Mouse (Mus musculus) liver, embryonic 12.5 days (tissue): ENCODE data around the gene Mrpl43. TPM values are rescaled to one million over a fixed set of nuclear protein-coding genes. Genes with fewer than 3 reads are reported as not detected.

Experiments used
- ATAC-seq: fragments of 200-750 bp; cut with Nextera tagmentation; 2 replicates; pipeline ENCODE4 v1.8.0; 2017; ENCODE audit warnings: moderate number of reproducible peaks, mild to moderate bottlenecking, moderate library complexity
- H3K27ac ChIP-seq: fragments of 300-500 bp; sonication (generic); 2 replicates; pipeline ENCODE4 v1.5.1; 2016; ENCODE audit warnings: mild to moderate bottlenecking
- H3K27me3 ChIP-seq: fragments of 300-500 bp; sonication (generic); replicated peaks from 2 replicates; pipeline ENCODE4 v1.6.1; 2016; ENCODE audit warnings: mild to moderate bottlenecking, moderate library complexity
- H3K36me3 ChIP-seq: fragments of 300-500 bp; sonication (generic); 2 replicates; pipeline ENCODE4 v1.6.1; 2016; ENCODE audit warnings: mild to moderate bottlenecking, moderate library complexity
- H3K4me1 ChIP-seq: fragments of 300-500 bp; sonication (generic); 2 replicates; pipeline ENCODE4 v1.6.1; 2016
- H3K4me2 ChIP-seq: fragments of 300-500 bp; sonication (generic); 2 replicates; pipeline ENCODE4 v1.6.1; 2016; ENCODE audit warnings: mild to moderate bottlenecking, moderate library complexity
- H3K4me3 ChIP-seq: fragments of 300-500 bp; sonication (generic); 2 replicates; pipeline ENCODE4 v1.5.1; 2016; ENCODE audit warnings: mild to moderate bottlenecking, moderate library complexity
- H3K9ac ChIP-seq: fragments of 300-500 bp; sonication (generic); 2 replicates; pipeline ENCODE4 v1.6.1; 2016; ENCODE audit warnings: mild to moderate bottlenecking, moderate library complexity
- H3K9me3 ChIP-seq: fragments of 300-500 bp; sonication (generic); replicated peaks from 2 replicates; pipeline ENCODE4 v1.6.1; 2016; ENCODE audit warnings: mild to moderate bottlenecking, moderate library complexity
- WGBS: fragments of 180-500 bp; shearing (Covaris S2); methylation state at CpG from one replicate; pipeline ENCODE4 v1.1.7; 2016; ENCODE audit not compliant: insufficient replicate concordance; 5-methylcytosine and 5-hydroxymethylcytosine counted together
- polyA plus RNA-seq: library from polyadenylated mRNA; unstranded; fragments of >200 nt; fragmentation: Nextera tagmentation; extraction: Ambion mirVana; gene quantifications from 2 replicates; pipeline ENCODE4 v1.2.1, GENCODE M21; 2016

Gene Mrpl43
- polyA plus RNA-seq, 1 experiment from 2014 or later: 47.6 TPM

GRCm38 (mm10) chr19:45014981-45015402 lies 8.8 kb upstream of the Mrpl43 start:
- WGBS: 3% methylated on average over 25 of the region's 25 CpGs
- Histone ChIP-seq H3K36me3 (peaks cover 26% of the 10 kb centered on the region), H3K27me3 (peaks cover 3% of the 10 kb centered on the region; the same call in 1 of the 2 replicates), H3K27ac (peak overlapping the region; percentile 79), H3K4me1 (peaks cover 69% of the 10 kb centered on the region), H3K4me3 (peak overlapping the region; percentile 66), H3K9me3 (no peaks in the 10 kb centered on the region), H3K4me2 (peak overlapping the region; percentile 93), H3K9ac (peak overlapping the region; percentile 70)
- ATAC-seq: peak; percentile 10

DNA sequence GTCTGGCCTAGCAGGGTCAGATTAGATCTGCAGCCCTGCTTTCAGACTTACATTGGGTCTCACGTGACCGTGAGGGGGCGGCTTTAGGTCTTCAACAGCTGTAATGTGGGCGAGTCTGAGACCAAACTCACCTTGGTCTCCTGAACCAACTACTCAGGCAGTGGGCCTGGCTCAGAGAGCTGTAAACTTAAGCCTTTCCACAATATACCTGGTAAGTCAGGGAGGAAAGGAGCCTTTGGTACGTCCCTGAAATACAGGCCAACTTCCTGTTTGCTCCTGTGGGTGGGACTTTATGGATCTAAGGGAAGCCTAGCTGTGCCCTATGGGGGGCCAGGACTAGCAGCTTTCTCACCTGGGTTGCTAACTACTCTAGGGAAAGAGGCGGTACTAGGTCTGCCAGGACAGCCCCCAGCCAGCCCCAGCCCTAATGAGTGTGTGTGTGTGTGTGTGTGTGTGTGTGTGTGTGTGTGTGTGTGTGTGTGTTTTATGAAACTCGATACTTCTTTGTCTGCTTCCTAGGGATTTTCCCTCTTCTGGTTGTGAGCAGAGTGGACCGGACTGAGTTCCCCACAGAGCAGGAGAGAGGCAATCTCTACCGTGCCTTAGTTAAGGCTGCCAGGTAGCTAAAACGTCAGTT lies 8.2 kb upstream of the Mrpl43 start, which contains the start of gene Lzts2:
TSS of gene Lzts2 (plus strand) at position 80 of the 637 bp plus-strand sequence.
- no peaks in the 10 kb centered on the region for H3K9me3 ChIP-seq
- H3K4me3 ChIP-seq: peak within 1 kb of the TSS; percentile 66
- peaks cover 64% of the 10 kb centered on the region for H3K4me1 ChIP-seq
- peak; percentile 11 for ATAC-seq
- H3K27me3 ChIP-seq: peaks cover 3% of the 10 kb centered on the region; the same call in 1 of the 2 replicates
- H3K4me2 ChIP-seq: peak within 1 kb of the TSS; percentile 93
- WGBS: 8% methylated on average over 10 of the region's 10 CpGs
- H3K36me3 ChIP-seq: peaks cover 31% of the 10 kb centered on the region
- peak within 1 kb of the TSS; percentile 70 for H3K9ac ChIP-seq
- peak within 1 kb of the TSS; percentile 79 for H3K27ac ChIP-seq

DNA sequence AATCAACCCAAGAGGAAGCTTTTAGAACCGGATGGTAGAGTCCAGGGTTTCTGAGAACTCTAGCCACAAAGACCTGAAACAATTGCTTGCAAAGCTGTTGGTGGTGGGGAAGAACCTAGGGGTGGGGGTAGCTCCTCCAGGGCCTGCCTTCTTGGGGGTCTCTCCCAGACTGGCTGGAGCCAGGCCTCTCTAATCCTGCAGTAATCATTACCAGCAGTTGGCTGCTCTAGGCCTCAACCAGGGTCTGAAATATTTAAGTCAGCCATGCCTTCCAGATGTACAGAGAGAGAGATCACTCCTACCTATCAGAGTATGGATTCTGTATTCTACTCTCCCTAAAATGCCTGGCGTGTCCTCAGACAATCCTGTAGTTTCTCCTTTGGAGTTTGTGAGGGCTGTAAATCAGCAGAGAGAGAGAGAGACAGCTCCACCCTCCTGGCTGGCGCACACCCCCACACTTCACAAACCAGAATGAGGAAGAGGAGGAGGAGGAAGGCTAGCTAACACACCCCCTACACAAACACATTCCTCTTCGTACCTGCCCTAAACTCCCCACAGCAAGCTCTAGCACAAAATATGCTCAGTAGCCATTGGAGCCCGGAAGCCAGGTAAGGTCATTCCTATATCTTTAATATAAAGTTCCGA lies 7.5 kb upstream of the Mrpl43 start:
- peaks cover 62% of the 10 kb centered on the region for H3K4me1 ChIP-seq
- no peaks in the 10 kb centered on the region for H3K9me3 ChIP-seq
- no peak for ATAC-seq
- peaks cover 37% of the 10 kb centered on the region for H3K36me3 ChIP-seq
- WGBS: 41% methylated on average over 6 of the region's 6 CpGs
- no peak overlapping the region for H3K4me3 ChIP-seq
- peak overlapping the region; percentile 79 for H3K27ac ChIP-seq
- H3K4me2 ChIP-seq: peak overlapping the region; percentile 93; the same call in 1 of the 2 replicates
- no peak overlapping the region for H3K9ac ChIP-seq
- H3K27me3 ChIP-seq: peaks cover 3% of the 10 kb centered on the region; the same call in 1 of the 2 replicates

DNA sequence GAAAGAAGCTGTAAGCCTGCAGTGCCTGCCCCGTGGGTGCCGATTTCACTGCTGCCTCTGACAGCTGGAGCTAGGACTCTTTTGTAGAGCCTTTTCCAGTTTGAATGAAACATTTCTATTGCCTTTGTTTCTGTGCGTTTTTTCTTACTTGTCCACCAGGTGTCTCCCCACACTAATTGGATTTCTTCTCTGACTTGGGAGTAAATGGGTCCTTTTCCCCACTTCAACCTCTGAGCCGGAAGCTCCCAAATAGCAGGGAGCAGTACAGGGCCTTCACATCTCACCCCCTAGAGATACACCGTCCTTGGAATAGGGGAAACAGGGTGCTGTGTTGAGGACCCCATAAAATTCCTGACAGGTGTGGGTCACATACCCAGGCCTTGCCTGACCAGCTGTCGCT lies 6.4 kb upstream of the Mrpl43 start:
- no peak overlapping the region for H3K27ac ChIP-seq
- no peak overlapping the region for H3K4me2 ChIP-seq
- peaks cover 3% of the 10 kb centered on the region; the same call in 1 of the 2 replicates for H3K27me3 ChIP-seq
- H3K36me3 ChIP-seq: peaks cover 48% of the 10 kb centered on the region
- H3K9me3 ChIP-seq: no peaks in the 10 kb centered on the region
- no peak overlapping the region for H3K4me3 ChIP-seq
- ATAC-seq: no peak
- 58% methylated on average over 6 of the region's 6 CpGs for WGBS
- H3K4me1 ChIP-seq: peaks cover 62% of the 10 kb centered on the region
- H3K9ac ChIP-seq: no peak overlapping the region

DNA sequence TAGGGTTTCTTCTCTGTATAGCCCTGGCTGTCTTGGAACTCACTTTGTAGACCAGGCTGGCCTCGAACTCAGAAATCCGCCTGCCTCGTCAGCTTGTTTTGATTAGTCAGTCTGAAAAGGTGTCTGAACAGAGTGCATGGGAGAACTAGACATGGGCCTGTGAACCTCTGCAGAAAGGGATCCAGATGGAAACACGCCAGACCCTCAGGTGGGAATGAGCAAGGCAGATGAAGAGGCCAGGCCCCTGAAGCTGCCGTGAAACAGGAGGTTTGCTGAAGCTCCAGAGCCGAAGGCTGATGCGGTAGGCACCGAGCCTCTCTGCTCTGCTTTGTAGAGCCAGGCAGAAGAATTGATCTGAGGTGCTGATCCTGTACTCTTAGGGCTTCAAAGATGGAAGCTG lies 6.0 kb upstream of the Mrpl43 start:
- Histone ChIP-seq H3K9me3 (no peaks in the 10 kb centered on the region), H3K4me3 (no peak overlapping the region), H3K4me1 (peaks cover 62% of the 10 kb centered on the region), H3K9ac (no peak overlapping the region), H3K27ac (no peak overlapping the region), H3K4me2 (no peak overlapping the region), H3K27me3 (peaks cover 1% of the 10 kb centered on the region; the same call in 1 of the 2 replicates), H3K36me3 (peaks cover 48% of the 10 kb centered on the region)
- no peak for ATAC-seq
- 82% methylated on average over 8 of the region's 8 CpGs for WGBS

- Histone ChIP-seq H3K4me2 (no peak overlapping the region), H3K9ac (no peak overlapping the region), H3K9me3 (no peaks in the 10 kb centered on the region), H3K27me3 (no peaks in the 10 kb centered on the region), H3K4me3 (no peak overlapping the region), H3K36me3 (peaks cover 48% of the 10 kb centered on the region), H3K4me1 (peaks cover 54% of the 10 kb centered on the region), H3K27ac (no peak overlapping the region)
- 70% methylated on average over 4 of the region's 4 CpGs for WGBS
- no peak for ATAC-seq
Observed at GRCm38 (mm10) chr19:45010646-45011045, 4.4 kb upstream of the Mrpl43 start.

GRCm38 (mm10) chr19:45007425-45008191 lies 1.4 kb upstream of the Mrpl43 start:
- Histone ChIP-seq H3K4me3 (peak overlapping the region; percentile 96), H3K36me3 (peaks cover 73% of the 10 kb centered on the region), H3K27ac (peak overlapping the region; percentile 81; the same call in 1 of the 2 replicates), H3K9me3 (no peaks in the 10 kb centered on the region), H3K9ac (peak overlapping the region; percentile 85), H3K27me3 (no peaks in the 10 kb centered on the region), H3K4me2 (peak overlapping the region; percentile 91), H3K4me1 (peaks cover 35% of the 10 kb centered on the region)
- ATAC-seq: no peak
- WGBS: 74% methylated on average over 20 of the region's 20 CpGs

- 26% methylated on average over 17 of the region's 17 CpGs for WGBS
- no peaks in the 10 kb centered on the region for H3K27me3 ChIP-seq
Observed at GRCm38 (mm10) chr19:45007021-45007420, 779 bp upstream of the Mrpl43 start.

DNA sequence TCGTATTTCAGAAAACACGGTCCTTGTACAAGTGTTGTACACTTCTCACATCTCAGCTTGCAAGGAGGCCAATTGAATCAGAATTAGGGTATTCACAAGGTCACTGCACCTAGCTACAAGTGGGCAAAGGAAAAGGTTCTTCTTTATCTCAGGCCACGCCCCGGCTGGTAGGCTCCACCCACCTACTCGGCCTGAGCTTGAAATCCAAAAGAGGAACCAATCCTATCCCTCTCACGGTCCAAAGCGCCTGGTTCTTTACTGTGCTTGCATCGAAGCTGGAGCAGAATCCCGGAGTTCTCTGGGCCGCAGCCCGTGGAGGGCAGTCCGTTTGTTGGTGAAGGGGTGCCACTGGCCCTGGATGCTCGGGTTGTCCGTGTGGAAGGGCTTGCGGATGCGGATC lies 798 bp downstream of the Mrpl43 start, which contains the start of gene Twnk:
TSS of gene Twnk (plus strand) at position 220 of the 400 bp plus-strand sequence.
- Histone ChIP-seq H3K27ac (peak within 1 kb of the TSS; percentile 81), H3K27me3 (no peaks in the 10 kb centered on the region), H3K36me3 (peaks cover 68% of the 10 kb centered on the region), H3K4me1 (peaks cover 35% of the 10 kb centered on the region), H3K4me3 (peak within 1 kb of the TSS; percentile 96), H3K9me3 (no peaks in the 10 kb centered on the region), H3K4me2 (peak within 1 kb of the TSS; percentile 91), H3K9ac (peak within 1 kb of the TSS; percentile 85)
- peak; percentile 19; the same call in 1 of the 2 replicates for ATAC-seq
- 9% methylated on average over 16 of the region's 16 CpGs for WGBS

More at GRCm38 (mm10) chr19:45007021-45007420, 779 bp upstream of the Mrpl43 start:
- Histone ChIP-seq H3K4me2 (peak overlapping the region; percentile 91), H3K9me3 (no peaks in the 10 kb centered on the region), H3K4me3 (peak overlapping the region; percentile 96), H3K4me1 (peaks cover 35% of the 10 kb centered on the region), H3K36me3 (peaks cover 73% of the 10 kb centered on the region), H3K27ac (peak overlapping the region; percentile 81; the same call in 1 of the 2 replicates), H3K9ac (peak overlapping the region; percentile 85)
- ATAC-seq: no peak

DNA sequence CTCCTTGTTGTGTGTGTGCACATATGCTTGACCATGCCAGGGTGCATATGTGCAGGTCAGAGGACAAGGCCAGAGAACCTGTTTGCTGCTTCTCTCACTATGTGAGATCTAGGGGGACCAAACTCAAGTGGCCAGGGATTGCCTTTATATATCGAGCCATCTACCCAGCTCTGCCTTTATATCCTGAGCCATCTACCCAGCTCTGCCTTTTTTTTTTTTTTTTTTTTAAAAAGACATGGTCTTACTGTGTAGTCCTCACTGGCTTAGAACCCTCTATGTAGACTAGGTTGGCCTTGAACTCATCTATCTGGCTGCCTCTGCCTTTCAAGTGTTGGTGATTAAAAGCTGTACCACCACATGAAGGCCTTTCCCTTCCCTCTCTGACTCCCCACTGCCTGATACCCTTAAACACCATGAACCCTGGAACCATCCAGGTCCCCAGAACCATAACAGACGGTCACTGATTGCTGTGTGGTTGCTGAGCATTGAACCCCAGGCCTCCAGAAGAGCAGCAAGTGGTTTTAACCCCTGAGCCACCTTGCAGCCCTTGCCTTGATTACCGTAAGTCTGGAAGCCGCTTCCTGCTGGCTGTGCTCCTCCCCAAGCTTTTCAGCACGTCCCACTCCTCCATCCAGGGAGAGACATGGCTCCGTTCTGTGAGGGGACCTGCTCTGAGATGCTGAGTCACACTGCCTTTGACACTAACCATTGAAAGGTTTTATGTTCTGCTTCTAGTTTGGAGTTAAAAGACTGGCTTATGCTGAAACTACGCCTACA lies 2.3 kb downstream of the Mrpl43 start:
- H3K9ac ChIP-seq: no peak overlapping the region
- H3K9me3 ChIP-seq: no peaks in the 10 kb centered on the region
- 81% methylated on average over 7 of the region's 7 CpGs for WGBS
- no peak for ATAC-seq
- peaks cover 34% of the 10 kb centered on the region for H3K4me1 ChIP-seq
- no peak overlapping the region for H3K27ac ChIP-seq
- peaks cover 58% of the 10 kb centered on the region for H3K36me3 ChIP-seq
- no peak overlapping the region for H3K4me2 ChIP-seq
- H3K27me3 ChIP-seq: no peaks in the 10 kb centered on the region
- no peak overlapping the region for H3K4me3 ChIP-seq

- peak overlapping the region; percentile 28; the same call in 1 of the 2 replicates for H3K27ac ChIP-seq
- no peak overlapping the region for H3K4me3 ChIP-seq
- ATAC-seq: no peak
- 58% methylated on average over 3 of the region's 3 CpGs for WGBS
- H3K4me1 ChIP-seq: peaks cover 23% of the 10 kb centered on the region
- no peak overlapping the region for H3K4me2 ChIP-seq
- H3K9me3 ChIP-seq: no peaks in the 10 kb centered on the region
- peaks cover 54% of the 10 kb centered on the region for H3K36me3 ChIP-seq
- no peak overlapping the region for H3K9ac ChIP-seq
- H3K27me3 ChIP-seq: no peaks in the 10 kb centered on the region
Observed at GRCm38 (mm10) chr19:45002301-45002700, 3.9 kb downstream of the Mrpl43 start.
